Mouse (Mus musculus) brain, embryonic 14.5 days (tissue): ENCODE measurements around the gene Ccl28.

Experiments used
- CTCF ChIP-seq: fragments of 200-500 bp; IDR thresholded peaks from 2 replicates; pipeline ENCODE4 v1.5.1; 2012; ENCODE audit warnings: inconsistent platforms, mild to moderate bottlenecking, moderate library complexity, borderline replicate concordance; ENCODE audit not compliant: insufficient read depth, insufficient read length; ENCODE audit errors: extremely low read depth
- POLR2A ChIP-seq: fragments of 200-500 bp; IDR thresholded peaks from 2 replicates; pipeline ENCODE4 v1.6.1; 2012; ENCODE audit warnings: mild to moderate bottlenecking, inconsistent platforms, borderline replicate concordance; ENCODE audit not compliant: poor library complexity, insufficient read depth, insufficient read length, severe bottlenecking; ENCODE audit errors: extremely low read depth

GRCm38 (mm10) chr13:119684416-119685177 is 61.0 kb downstream of the Ccl28 start:
- TF ChIP-seq CTCF (no peak), POLR2A (no peak)
